Mouse (Mus musculus): ENCODE measurements around the gene Tdrd9. TPM values are rescaled to one million over a fixed set of nuclear protein-coding genes. Genes with fewer than 3 reads are reported as not detected.
A peak's percentile ranks its signal among the peaks of the same experiment; 100 is the strongest.

The Tdrd9 gene
- polyA plus RNA-seq, 1 experiment from 2014 or later: 0.95 TPM

DNA sequence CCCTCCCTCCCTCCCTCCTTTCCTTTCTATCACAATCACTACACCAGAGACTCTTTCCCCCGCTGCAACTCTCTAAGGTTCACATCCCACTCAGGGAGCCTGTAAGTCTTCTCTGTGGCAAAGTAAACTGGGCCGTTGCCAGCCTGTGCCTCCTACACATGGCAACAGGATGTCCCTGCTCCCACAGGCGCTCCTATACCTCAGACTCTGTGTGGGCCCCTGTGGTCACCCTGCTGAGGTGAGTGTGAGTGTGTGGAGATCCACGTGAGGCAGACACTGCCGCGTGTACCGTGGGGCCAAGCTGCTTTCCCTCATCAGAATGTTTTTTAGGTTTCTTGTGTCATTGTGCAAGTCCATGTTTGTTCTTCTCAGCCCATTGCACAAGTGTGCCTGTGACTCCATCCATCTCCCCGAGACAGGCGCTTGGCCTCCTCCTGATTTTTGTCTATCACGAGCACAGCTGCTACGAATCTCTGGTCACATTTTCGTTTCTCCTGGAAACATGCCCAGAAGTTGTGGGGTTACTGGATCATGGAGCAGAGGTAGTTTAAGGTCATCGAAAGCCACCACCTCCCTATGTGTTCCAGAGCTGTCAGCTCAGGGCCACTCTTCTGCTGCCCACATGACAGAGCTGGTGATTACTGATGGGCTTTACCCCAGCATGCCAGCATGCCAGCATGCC, 124.8 kb downstream of the Tdrd9 start:
- WGBS: 83% methylated on average over 13 of the region's 13 CpGs
- DNase-seq (ENCODE audit: low spot score): no peak

DNA sequence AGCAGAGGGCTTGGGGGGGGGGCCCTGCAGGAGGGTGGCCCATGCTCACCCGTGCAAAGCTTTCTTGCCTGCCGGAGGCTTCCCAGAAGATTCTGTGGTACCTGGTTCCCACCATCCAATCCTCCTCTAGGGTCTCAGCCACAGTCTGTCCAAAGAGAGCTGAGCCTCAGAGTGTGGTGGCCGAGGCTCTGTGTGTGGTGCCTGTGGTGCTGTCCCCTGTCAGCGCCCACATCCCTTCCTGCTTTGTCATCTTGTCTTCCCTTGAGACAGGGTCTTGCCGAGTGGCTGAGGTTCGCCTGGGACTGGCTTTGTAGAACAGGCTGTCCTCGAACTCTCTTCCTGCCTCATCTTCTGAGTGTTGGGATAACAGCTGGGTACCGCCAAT, 125.4 kb downstream of the Tdrd9 start:
- ATAC-seq (ENCODE audit: insufficient number of reproducible peaks, low FRiP score, low TSS enrichment, low read depth): no peak
- 78% methylated on average over 8 of the region's 8 CpGs for WGBS
- Histone ChIP-seq H3K9me3 (ENCODE audit: control insufficient read depth, low read length) (no peaks in the 10 kb centered on the region), H3K4me1 (ENCODE audit: control insufficient read depth, insufficient read depth, low read length) (no peaks in the 10 kb centered on the region), H3K27me3 (ENCODE audit: control insufficient read depth, insufficient read depth, low read length) (no peaks in the 10 kb centered on the region), H3K36me3 (ENCODE audit: control insufficient read depth, insufficient read depth, low read length) (no peaks in the 10 kb centered on the region), H3K4me2 (ENCODE audit: low read depth, severe bottlenecking) (no peak overlapping the region), H3K9ac (ENCODE audit: low read length) (no peak overlapping the region), H3K4me3 (ENCODE audit: low read depth, low read length) (no peak overlapping the region), H3K27ac (replicated peaks; ENCODE audit: low read depth, low read length) (no peak overlapping the region)
- no peak for DNase-seq (ENCODE audit: low spot score)

More for the DNA sequence above, 124.8 kb downstream of the Tdrd9 start:
- no peaks in the 10 kb centered on the region for H3K36me3 ChIP-seq (ENCODE audit: control insufficient read depth, insufficient read depth, low read length)
- H3K9ac ChIP-seq (ENCODE audit: low read length): no peak overlapping the region
- no peaks in the 10 kb centered on the region for H3K4me1 ChIP-seq (ENCODE audit: control insufficient read depth, insufficient read depth, low read length)
- no peaks in the 10 kb centered on the region for H3K9me3 ChIP-seq (ENCODE audit: control insufficient read depth, low read length)
- no peak overlapping the region for H3K27ac ChIP-seq (replicated peaks; ENCODE audit: low read depth, low read length)
- no peak for ATAC-seq (ENCODE audit: insufficient number of reproducible peaks, low FRiP score, low TSS enrichment, low read depth)
- no peaks in the 10 kb centered on the region for H3K27me3 ChIP-seq (ENCODE audit: control insufficient read depth, insufficient read depth, low read length)
- no peak overlapping the region for H3K4me2 ChIP-seq (ENCODE audit: low read depth, severe bottlenecking)
- H3K4me3 ChIP-seq (ENCODE audit: low read depth, low read length): no peak overlapping the region

DNA sequence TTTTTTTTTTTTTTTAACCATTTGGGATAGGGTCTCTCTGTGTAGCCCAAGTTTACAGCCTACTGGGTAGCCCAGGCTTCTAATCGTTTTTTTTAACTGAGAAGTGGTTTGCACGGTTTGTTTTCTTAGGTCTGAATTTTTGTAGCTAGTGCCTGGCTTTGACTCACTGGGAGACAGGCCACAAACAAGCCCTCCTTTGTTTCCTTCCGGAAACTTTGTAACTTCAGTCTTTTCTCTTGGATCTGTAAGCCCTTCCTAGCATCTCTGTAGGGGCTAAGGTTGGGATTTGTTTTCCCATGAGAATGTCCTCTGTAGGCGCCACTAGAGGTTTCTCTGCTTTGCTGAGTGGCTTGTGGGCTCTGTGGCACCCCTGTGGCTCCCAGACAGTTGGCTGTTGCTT, 128.7 kb downstream of the Tdrd9 start:
- H3K36me3 ChIP-seq (ENCODE audit: control insufficient read depth, insufficient read depth, low read length): no peaks in the 10 kb centered on the region
- no peaks in the 10 kb centered on the region for H3K9me3 ChIP-seq (ENCODE audit: control insufficient read depth, low read length)
- H3K9ac ChIP-seq (ENCODE audit: low read length): no peak overlapping the region
- WGBS: 69% methylated on average over 4 of the region's 4 CpGs
- H3K4me1 ChIP-seq (ENCODE audit: control insufficient read depth, insufficient read depth, low read length): no peaks in the 10 kb centered on the region
- H3K27me3 ChIP-seq (ENCODE audit: control insufficient read depth, insufficient read depth, low read length): no peaks in the 10 kb centered on the region
- DNase-seq (ENCODE audit: low spot score) (no peak), ATAC-seq (ENCODE audit: insufficient number of reproducible peaks, low FRiP score, low TSS enrichment, low read depth) (no peak)
- H3K4me2 ChIP-seq (ENCODE audit: low read depth, severe bottlenecking): no peak overlapping the region
- H3K27ac ChIP-seq (replicated peaks; ENCODE audit: low read depth, low read length): no peak overlapping the region
- H3K4me3 ChIP-seq (ENCODE audit: low read depth, low read length): no peak overlapping the region

GRCm38 (mm10) chr12:112101045-112101444, 129.7 kb downstream of the Tdrd9 start:
- Histone ChIP-seq H3K36me3 (ENCODE audit: control insufficient read depth, insufficient read depth, low read length) (no peaks in the 10 kb centered on the region), H3K4me1 (ENCODE audit: control insufficient read depth, insufficient read depth, low read length) (no peaks in the 10 kb centered on the region), H3K9me3 (ENCODE audit: control insufficient read depth, low read length) (no peaks in the 10 kb centered on the region), H3K27ac (replicated peaks; ENCODE audit: low read depth, low read length) (0 out of 2 replicates have a peak overlapping the region, but pooled peaks have one; percentile 18), H3K9ac (ENCODE audit: low read length) (no peak overlapping the region), H3K27me3 (ENCODE audit: control insufficient read depth, insufficient read depth, low read length) (no peaks in the 10 kb centered on the region), H3K4me2 (ENCODE audit: low read depth, severe bottlenecking) (no peak overlapping the region), H3K4me3 (ENCODE audit: low read depth, low read length) (no peak overlapping the region)
- 51% methylated on average over 4 of the region's 4 CpGs for WGBS
- DNase-seq (ENCODE audit: low spot score): no peak
- no peak for ATAC-seq (ENCODE audit: insufficient number of reproducible peaks, low FRiP score, low TSS enrichment, low read depth)

- Histone ChIP-seq H3K36me3 (ENCODE audit: control insufficient read depth, insufficient read depth, low read length) (no peaks in the 10 kb centered on the region), H3K27me3 (ENCODE audit: control insufficient read depth, insufficient read depth, low read length) (no peaks in the 10 kb centered on the region), H3K4me1 (ENCODE audit: control insufficient read depth, insufficient read depth, low read length) (peaks cover 6% of the 10 kb centered on the region), H3K27ac (replicated peaks; ENCODE audit: low read depth, low read length) (no peak overlapping the region), H3K9me3 (ENCODE audit: control insufficient read depth, low read length) (no peaks in the 10 kb centered on the region), H3K9ac (ENCODE audit: low read length) (no peak overlapping the region), H3K4me3 (ENCODE audit: low read depth, low read length) (no peak overlapping the region), H3K4me2 (ENCODE audit: low read depth, severe bottlenecking) (no peak overlapping the region)
- ATAC-seq (ENCODE audit: insufficient number of reproducible peaks, low FRiP score, low TSS enrichment, low read depth) (no peak), DNase-seq (ENCODE audit: low spot score) (no peak)
- WGBS: 92% methylated on average over 5 of the region's 5 CpGs
Observed at GRCm38 (mm10) chr12:112103179-112103578, 131.8 kb downstream of the Tdrd9 start.

DNA sequence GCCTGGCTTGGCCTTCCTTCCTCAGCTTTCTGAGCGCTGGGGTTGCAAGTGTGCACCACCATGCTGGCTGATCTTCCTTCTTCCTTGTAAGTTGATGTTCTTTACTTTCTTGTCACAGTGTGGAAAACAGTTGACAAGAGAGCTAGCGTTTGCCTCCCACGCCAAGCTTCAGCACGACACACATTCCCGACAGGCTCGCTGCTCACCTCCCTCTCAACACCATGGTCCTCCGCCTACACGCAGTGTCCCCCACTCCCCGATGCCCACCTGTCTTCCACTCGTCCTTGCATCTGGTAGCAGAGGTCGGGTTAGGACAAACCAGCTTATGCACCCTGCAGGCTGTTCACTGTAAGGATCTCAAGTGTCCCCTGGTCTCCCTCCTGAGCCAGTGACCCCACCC, 133.5 kb downstream of the Tdrd9 start:
- ATAC-seq (ENCODE audit: insufficient number of reproducible peaks, low FRiP score, low TSS enrichment, low read depth): no peak
- H3K4me2 ChIP-seq (ENCODE audit: low read depth, severe bottlenecking): no peak overlapping the region
- no peaks in the 10 kb centered on the region for H3K36me3 ChIP-seq (ENCODE audit: control insufficient read depth, insufficient read depth, low read length)
- no peak overlapping the region for H3K27ac ChIP-seq (replicated peaks; ENCODE audit: low read depth, low read length)
- H3K9ac ChIP-seq (ENCODE audit: low read length): no peak overlapping the region
- no peaks in the 10 kb centered on the region for H3K27me3 ChIP-seq (ENCODE audit: control insufficient read depth, insufficient read depth, low read length)
- no peak overlapping the region for H3K4me3 ChIP-seq (ENCODE audit: low read depth, low read length)
- 86% methylated on average over 11 of the region's 11 CpGs for WGBS
- H3K9me3 ChIP-seq (ENCODE audit: control insufficient read depth, low read length): no peaks in the 10 kb centered on the region
- H3K4me1 ChIP-seq (ENCODE audit: control insufficient read depth, insufficient read depth, low read length): peaks cover 6% of the 10 kb centered on the region
- no peak for DNase-seq (ENCODE audit: low spot score)

GRCm38 (mm10) chr12:112106541-112106971, 135.2 kb downstream of the Tdrd9 start, which contains the start of gene Aspg:
Gene Aspg, plus strand, starts transcription at chr12:112106679.
- H3K27me3 ChIP-seq (ENCODE audit: control insufficient read depth, insufficient read depth, low read length): no peaks in the 10 kb centered on the region
- WGBS: under 1% methylated on average over 14 of the region's 14 CpGs
- DNase-seq (ENCODE audit: low spot score): peak; percentile 61
- H3K4me1 ChIP-seq (ENCODE audit: control insufficient read depth, insufficient read depth, low read length): peaks cover 6% of the 10 kb centered on the region
- H3K27ac ChIP-seq (replicated peaks; ENCODE audit: low read depth, low read length): no peak within 1 kb of the TSS
- ATAC-seq (ENCODE audit: insufficient number of reproducible peaks, low FRiP score, low TSS enrichment, low read depth): peak; percentile 68; the same call in 1 of the 2 replicates
- H3K4me3 ChIP-seq (ENCODE audit: low read depth, low read length): peak within 1 kb of the TSS; percentile 5; the same call in 1 of the 2 replicates
- no peak within 1 kb of the TSS for H3K9ac ChIP-seq (ENCODE audit: low read length)
- H3K4me2 ChIP-seq (ENCODE audit: low read depth, severe bottlenecking): peak within 1 kb of the TSS; percentile 47
- no peaks in the 10 kb centered on the region for H3K36me3 ChIP-seq (ENCODE audit: control insufficient read depth, insufficient read depth, low read length)
- no peaks in the 10 kb centered on the region for H3K9me3 ChIP-seq (ENCODE audit: control insufficient read depth, low read length)

DNA sequence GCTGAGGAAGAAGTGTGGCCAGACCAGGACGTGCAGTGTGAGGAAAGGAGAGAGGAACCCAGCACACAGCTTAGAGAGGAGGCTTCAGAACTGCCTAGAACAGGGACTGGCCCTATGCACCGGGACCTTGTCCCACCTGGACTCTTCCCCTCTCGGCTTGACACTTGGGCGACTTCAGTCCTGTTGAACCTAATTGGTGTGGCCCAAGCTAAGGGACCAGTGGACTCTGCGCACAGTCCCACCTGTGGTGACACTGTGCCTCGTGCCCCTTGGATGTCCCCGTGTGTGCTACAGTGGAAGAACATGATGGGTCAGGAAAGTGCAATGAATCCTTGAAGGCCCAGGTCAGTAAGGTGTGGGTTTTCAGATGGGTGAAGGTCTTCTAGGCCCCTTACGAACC, 136.3 kb downstream of the Tdrd9 start:
- Histone ChIP-seq H3K27me3 (ENCODE audit: control insufficient read depth, insufficient read depth, low read length) (no peaks in the 10 kb centered on the region), H3K27ac (replicated peaks; ENCODE audit: low read depth, low read length) (no peak overlapping the region), H3K4me1 (ENCODE audit: control insufficient read depth, insufficient read depth, low read length) (peaks cover 7% of the 10 kb centered on the region), H3K4me2 (ENCODE audit: low read depth, severe bottlenecking) (no peak overlapping the region), H3K4me3 (ENCODE audit: low read depth, low read length) (no peak overlapping the region), H3K9me3 (ENCODE audit: control insufficient read depth, low read length) (no peaks in the 10 kb centered on the region), H3K36me3 (ENCODE audit: control insufficient read depth, insufficient read depth, low read length) (no peaks in the 10 kb centered on the region), H3K9ac (ENCODE audit: low read length) (no peak overlapping the region)
- no peak for DNase-seq (ENCODE audit: low spot score)
- ATAC-seq (ENCODE audit: insufficient number of reproducible peaks, low FRiP score, low TSS enrichment, low read depth): no peak
- WGBS: 91% methylated on average over 8 of the region's 8 CpGs
